Mouse (Mus musculus): ENCODE data around the gene Plcb1. TPM values are rescaled to one million over a fixed set of nuclear protein-coding genes. Genes with fewer than 3 reads are reported as not detected.

The Plcb1 gene
- polyA plus RNA-seq, 1 experiment from 2014 or later, result 72.8 TPM

GRCm38 (mm10) chr2:135048791-135049190, 262.9 kb downstream of the Plcb1 start:
- Histone ChIP-seq H3K9ac (no peak overlapping the region), H3K4me3 (replicated peaks; ENCODE audit: low read length) (no peak overlapping the region), H3K27me3 (ENCODE audit: control insufficient read depth, insufficient read depth, low read length) (no peaks in the 10 kb centered on the region), H3K4me2 (replicated peaks) (no peak overlapping the region), H3K9me3 (ENCODE audit: control insufficient read depth, low read length) (no peaks in the 10 kb centered on the region), H3K36me3 (replicated peaks; ENCODE audit: control insufficient read depth, insufficient read depth) (no peaks in the 10 kb centered on the region), H3K4me1 (replicated peaks; ENCODE audit: control insufficient read depth, insufficient read depth, low read length) (no peaks in the 10 kb centered on the region), H3K27ac (no peak overlapping the region)
- ATAC-seq (ENCODE audit: low FRiP score) (no peak), DNase-seq (ENCODE audit: low spot score) (no peak)
- WGBS, result 63% methylated on average over 2 of the region's 2 CpGs

DNA sequence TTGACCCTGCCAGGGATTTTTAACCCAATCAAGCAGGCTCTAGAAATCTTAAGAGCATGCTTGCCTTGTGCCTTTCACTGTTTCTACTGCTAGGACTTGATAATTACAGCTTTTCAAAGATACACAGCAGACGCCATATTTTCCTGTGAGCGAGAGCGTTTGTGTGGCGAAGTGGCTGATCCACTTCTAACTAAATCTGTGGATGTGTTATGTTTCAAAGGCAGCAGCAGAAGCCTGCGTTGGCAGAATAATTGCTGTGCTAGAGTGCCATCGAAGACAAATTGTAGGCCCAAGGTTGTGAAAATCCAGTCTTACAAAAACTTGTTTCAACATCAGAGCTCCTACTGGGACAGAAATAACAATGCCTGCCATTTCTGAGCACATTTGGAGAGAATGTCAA, 263.4 kb downstream of the Plcb1 start:
- 84% methylated on average over 6 of the region's 6 CpGs for WGBS
- H3K9ac ChIP-seq, result no peak overlapping the region
- no peaks in the 10 kb centered on the region for H3K9me3 ChIP-seq (ENCODE audit: control insufficient read depth, low read length)
- DNase-seq (ENCODE audit: low spot score) (no peak), ATAC-seq (ENCODE audit: low FRiP score) (no peak)
- no peaks in the 10 kb centered on the region for H3K36me3 ChIP-seq (replicated peaks; ENCODE audit: control insufficient read depth, insufficient read depth)
- no peak overlapping the region for H3K4me3 ChIP-seq (replicated peaks; ENCODE audit: low read length)
- no peaks in the 10 kb centered on the region for H3K4me1 ChIP-seq (replicated peaks; ENCODE audit: control insufficient read depth, insufficient read depth, low read length)
- H3K27me3 ChIP-seq (ENCODE audit: control insufficient read depth, insufficient read depth, low read length), result no peaks in the 10 kb centered on the region
- no peak overlapping the region for H3K4me2 ChIP-seq (replicated peaks)
- H3K27ac ChIP-seq, result no peak overlapping the region

DNA sequence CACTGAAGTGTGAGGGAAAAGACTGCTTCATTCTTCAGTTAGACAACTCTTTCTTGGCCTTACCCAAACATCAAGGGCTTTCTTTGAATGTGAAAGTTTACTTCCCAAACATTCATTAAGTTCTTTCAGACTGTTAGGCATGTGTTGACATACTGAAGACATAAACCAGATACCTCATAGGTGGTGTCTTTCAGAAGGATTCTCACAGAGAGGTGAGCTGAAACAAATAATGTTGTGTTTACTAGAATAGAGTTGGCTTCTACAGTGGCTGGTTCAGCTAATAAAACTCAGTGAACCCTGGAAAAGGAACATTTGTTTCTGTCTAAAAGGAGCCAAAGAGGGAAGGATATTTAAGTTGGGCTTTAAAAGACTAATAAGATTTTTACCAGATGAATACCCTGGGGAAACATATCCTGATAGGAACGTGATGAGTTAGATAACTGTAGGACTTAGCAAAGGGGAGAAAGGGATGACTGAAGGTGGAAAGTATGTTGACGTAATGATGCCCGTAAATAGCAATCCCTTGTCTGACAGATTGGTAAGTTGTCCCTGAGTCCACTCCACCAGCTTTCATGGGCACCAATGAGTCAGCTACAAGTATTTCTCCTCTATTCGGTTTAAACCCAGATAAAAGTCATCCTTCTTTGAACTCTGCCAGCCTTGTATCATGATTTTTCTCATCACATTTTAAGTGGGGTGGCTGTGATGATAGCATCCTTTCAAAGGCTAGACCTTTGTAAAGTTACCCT, 265.8 kb downstream of the Plcb1 start:
- Histone ChIP-seq H3K9me3 (ENCODE audit: control insufficient read depth, low read length) (no peaks in the 10 kb centered on the region), H3K27me3 (ENCODE audit: control insufficient read depth, insufficient read depth, low read length) (no peaks in the 10 kb centered on the region), H3K4me1 (replicated peaks; ENCODE audit: control insufficient read depth, insufficient read depth, low read length) (no peaks in the 10 kb centered on the region), H3K4me3 (replicated peaks; ENCODE audit: low read length) (no peak overlapping the region), H3K9ac (no peak overlapping the region), H3K4me2 (replicated peaks) (no peak overlapping the region), H3K36me3 (replicated peaks; ENCODE audit: control insufficient read depth, insufficient read depth) (no peaks in the 10 kb centered on the region), H3K27ac (no peak overlapping the region)
- ATAC-seq (ENCODE audit: low FRiP score) (no peak), DNase-seq (ENCODE audit: low spot score) (no peak)
- 85% methylated on average over 4 of the region's 4 CpGs for WGBS

GRCm38 (mm10) chr2:135053391-135053790, 267.5 kb downstream of the Plcb1 start:
- Histone ChIP-seq H3K9ac (no peak overlapping the region), H3K4me2 (replicated peaks) (no peak overlapping the region), H3K27ac (no peak overlapping the region), H3K9me3 (ENCODE audit: control insufficient read depth, low read length) (no peaks in the 10 kb centered on the region), H3K4me3 (replicated peaks; ENCODE audit: low read length) (no peak overlapping the region), H3K36me3 (replicated peaks; ENCODE audit: control insufficient read depth, insufficient read depth) (no peaks in the 10 kb centered on the region), H3K27me3 (ENCODE audit: control insufficient read depth, insufficient read depth, low read length) (no peaks in the 10 kb centered on the region), H3K4me1 (replicated peaks; ENCODE audit: control insufficient read depth, insufficient read depth, low read length) (no peaks in the 10 kb centered on the region)
- DNase-seq (ENCODE audit: low spot score) (no peak), ATAC-seq (ENCODE audit: low FRiP score) (no peak)
- WGBS, result 91% methylated on average over 3 of the region's 3 CpGs

- Histone ChIP-seq H3K4me3 (replicated peaks; ENCODE audit: low read length) (no peak overlapping the region), H3K4me2 (replicated peaks) (no peak overlapping the region), H3K36me3 (replicated peaks; ENCODE audit: control insufficient read depth, insufficient read depth) (no peaks in the 10 kb centered on the region), H3K27me3 (ENCODE audit: control insufficient read depth, insufficient read depth, low read length) (no peaks in the 10 kb centered on the region), H3K9ac (no peak overlapping the region), H3K27ac (no peak overlapping the region), H3K9me3 (ENCODE audit: control insufficient read depth, low read length) (no peaks in the 10 kb centered on the region), H3K4me1 (replicated peaks; ENCODE audit: control insufficient read depth, insufficient read depth, low read length) (no peaks in the 10 kb centered on the region)
- ATAC-seq (ENCODE audit: low FRiP score) (no peak), DNase-seq (ENCODE audit: low spot score) (no peak)
Observed at GRCm38 (mm10) chr2:135067419-135067818, 281.6 kb downstream of the Plcb1 start.

- WGBS, result 77% methylated on average over 4 of the region's 4 CpGs
Observed at GRCm38 (mm10) chr2:135071349-135071748, 285.5 kb downstream of the Plcb1 start.

DNA sequence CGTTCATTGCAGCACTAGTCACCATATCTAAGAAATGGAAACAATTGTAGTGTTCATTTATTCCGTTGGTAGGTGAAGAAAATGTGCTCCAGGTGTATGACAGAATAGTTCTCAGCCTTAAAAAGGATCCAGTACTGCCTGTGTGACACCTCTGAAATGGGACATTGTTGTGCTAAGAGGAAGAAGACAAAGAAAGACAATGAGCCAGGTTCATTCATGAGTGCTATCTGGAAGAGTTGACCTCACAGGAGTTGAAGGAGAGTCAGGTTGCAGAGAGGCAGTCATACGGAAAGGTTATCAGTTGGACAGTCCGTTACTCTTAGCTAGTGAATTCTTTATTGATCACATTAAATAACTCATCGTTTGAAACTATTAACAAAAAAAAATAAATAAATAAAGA, 286.6 kb downstream of the Plcb1 start:
- no peak overlapping the region for H3K9ac ChIP-seq
- H3K27ac ChIP-seq, result no peak overlapping the region
- H3K4me2 ChIP-seq (replicated peaks), result no peak overlapping the region
- no peaks in the 10 kb centered on the region for H3K4me1 ChIP-seq (replicated peaks; ENCODE audit: control insufficient read depth, insufficient read depth, low read length)
- no peaks in the 10 kb centered on the region for H3K27me3 ChIP-seq (ENCODE audit: control insufficient read depth, insufficient read depth, low read length)
- no peaks in the 10 kb centered on the region for H3K9me3 ChIP-seq (ENCODE audit: control insufficient read depth, low read length)
- WGBS, result 81% methylated on average over 5 of the region's 5 CpGs
- ATAC-seq (ENCODE audit: low FRiP score) (no peak), DNase-seq (ENCODE audit: low spot score) (no peak)
- H3K36me3 ChIP-seq (replicated peaks; ENCODE audit: control insufficient read depth, insufficient read depth), result no peaks in the 10 kb centered on the region
- H3K4me3 ChIP-seq (replicated peaks; ENCODE audit: low read length), result no peak overlapping the region

More at GRCm38 (mm10) chr2:135071349-135071748, 285.5 kb downstream of the Plcb1 start:
- H3K36me3 ChIP-seq (replicated peaks; ENCODE audit: control insufficient read depth, insufficient read depth), result no peaks in the 10 kb centered on the region
- no peaks in the 10 kb centered on the region for H3K9me3 ChIP-seq (ENCODE audit: control insufficient read depth, low read length)
- ATAC-seq (ENCODE audit: low FRiP score) (no peak), DNase-seq (ENCODE audit: low spot score) (no peak)
- H3K9ac ChIP-seq, result no peak overlapping the region
- no peaks in the 10 kb centered on the region for H3K4me1 ChIP-seq (replicated peaks; ENCODE audit: control insufficient read depth, insufficient read depth, low read length)
- H3K27me3 ChIP-seq (ENCODE audit: control insufficient read depth, insufficient read depth, low read length), result no peaks in the 10 kb centered on the region
- no peak overlapping the region for H3K4me3 ChIP-seq (replicated peaks; ENCODE audit: low read length)
- H3K27ac ChIP-seq, result no peak overlapping the region
- no peak overlapping the region for H3K4me2 ChIP-seq (replicated peaks)

GRCm38 (mm10) chr2:135073014-135073413, 287.1 kb downstream of the Plcb1 start:
- Histone ChIP-seq H3K4me1 (replicated peaks; ENCODE audit: control insufficient read depth, insufficient read depth, low read length) (no peaks in the 10 kb centered on the region), H3K4me2 (replicated peaks) (no peak overlapping the region), H3K36me3 (replicated peaks; ENCODE audit: control insufficient read depth, insufficient read depth) (no peaks in the 10 kb centered on the region), H3K9ac (no peak overlapping the region), H3K27ac (no peak overlapping the region), H3K27me3 (ENCODE audit: control insufficient read depth, insufficient read depth, low read length) (no peaks in the 10 kb centered on the region), H3K4me3 (replicated peaks; ENCODE audit: low read length) (no peak overlapping the region), H3K9me3 (ENCODE audit: control insufficient read depth, low read length) (no peaks in the 10 kb centered on the region)
- no peak for DNase-seq (ENCODE audit: low spot score)
- ATAC-seq (ENCODE audit: low FRiP score), result no peak
- WGBS, result 80% methylated on average over 5 of the region's 5 CpGs

- ATAC-seq (ENCODE audit: low FRiP score), result no peak
- no peaks in the 10 kb centered on the region for H3K9me3 ChIP-seq (ENCODE audit: control insufficient read depth, low read length)
- no peaks in the 10 kb centered on the region for H3K36me3 ChIP-seq (replicated peaks; ENCODE audit: control insufficient read depth, insufficient read depth)
- H3K27ac ChIP-seq, result no peak overlapping the region
- no peaks in the 10 kb centered on the region for H3K4me1 ChIP-seq (replicated peaks; ENCODE audit: control insufficient read depth, insufficient read depth, low read length)
- no peak overlapping the region for H3K4me3 ChIP-seq (replicated peaks; ENCODE audit: low read length)
- H3K4me2 ChIP-seq (replicated peaks), result no peak overlapping the region
- no peak for DNase-seq (ENCODE audit: low spot score)
- H3K27me3 ChIP-seq (ENCODE audit: control insufficient read depth, insufficient read depth, low read length), result no peaks in the 10 kb centered on the region
- H3K9ac ChIP-seq, result no peak overlapping the region
- WGBS, result 86% methylated on average over 1 of the region's 1 CpGs
Observed at GRCm38 (mm10) chr2:135075375-135075774, 289.5 kb downstream of the Plcb1 start.
